Mouse (Mus musculus) midbrain, postnatal 0 days (tissue): ENCODE data around the gene Apol6. TPM values are rescaled to one million over a fixed set of nuclear protein-coding genes. Genes with fewer than 3 reads are reported as not detected.

Experiments
- ATAC-seq: fragments of 200-750 bp; cut with Nextera tagmentation; 2 replicates; pipeline ENCODE4 v1.8.0; 2017; ENCODE audit warnings: moderate number of reproducible peaks, mild to moderate bottlenecking, moderate TSS enrichment, moderate library complexity; ENCODE audit not compliant: low FRiP score
- DNase-seq: peaks from one replicate; pipeline ENCODE4 v3.0.0-alpha.2; 2015; ENCODE audit warnings: low spot score
- H3K27ac ChIP-seq: fragments of 300-500 bp; sonication (generic); 2 replicates; pipeline ENCODE4 v1.5.1; 2014; ENCODE audit warnings: low read depth, mild to moderate bottlenecking, low read length, mixed read lengths
- H3K27me3 ChIP-seq: fragments of 300-500 bp; sonication (generic); 2 replicates; pipeline ENCODE4 v1.6.1; 2014; ENCODE audit warnings: low read length, control low read depth, mixed read lengths; ENCODE audit not compliant: insufficient read depth
- H3K36me3 ChIP-seq: fragments of 300-500 bp; sonication (generic); 2 replicates; pipeline ENCODE4 v1.6.1; 2014; ENCODE audit warnings: low read length, control low read depth, mixed read lengths; ENCODE audit not compliant: insufficient read depth
- H3K4me1 ChIP-seq: fragments of 300-500 bp; sonication (generic); 2 replicates; pipeline ENCODE4 v1.6.1; 2014; ENCODE audit warnings: mild to moderate bottlenecking, control low read depth, antibody characterized with exemption, low read length, mixed read lengths; ENCODE audit not compliant: insufficient read depth
- H3K4me2 ChIP-seq: fragments of 300-500 bp; sonication (generic); 2 replicates; pipeline ENCODE4 v1.6.1; 2014; ENCODE audit warnings: low read depth, mild to moderate bottlenecking, low read length, mixed read lengths; ENCODE audit not compliant: poor library complexity, severe bottlenecking
- H3K4me3 ChIP-seq: fragments of 300-500 bp; sonication (generic); 2 replicates; pipeline ENCODE4 v1.5.1; 2014; ENCODE audit warnings: low read depth, mild to moderate bottlenecking, low read length, moderate library complexity
- H3K9ac ChIP-seq: fragments of 300-500 bp; sonication (generic); replicated peaks from 2 replicates; pipeline ENCODE4 v1.6.1; 2014; ENCODE audit warnings: mild to moderate bottlenecking, low read length, moderate library complexity, mixed read lengths; ENCODE audit not compliant: poor library complexity, severe bottlenecking
- H3K9me3 ChIP-seq: fragments of 300-500 bp; sonication (generic); 2 replicates; pipeline ENCODE4 v1.6.1; 2016; ENCODE audit warnings: low read length, control low read depth
- CTCF ChIP-seq: IDR thresholded peaks from 2 replicates; pipeline ENCODE4 v1.5.1; 2016; ENCODE audit warnings: antibody characterized with exemption, mild to moderate bottlenecking
- WGBS: fragments of 180-500 bp; shearing (Covaris S2); extraction: QIAGEN DNeasy Blood & Tissue Kit; methylation state at CpG from one replicate; pipeline ENCODE4 v1.1.7; 2014; 5-methylcytosine and 5-hydroxymethylcytosine counted together
- polyA plus RNA-seq: library from polyadenylated mRNA; unstranded; fragments of >200 nt; fragmentation: Nextera tagmentation; extraction: Ambion mirVana; gene quantifications from 2 replicates; pipeline ENCODE4 v1.2.1, GENCODE M21; 2015
- total RNA-seq: library from RNA; depleted of rRNA; stranded (reverse); fragments of >200 nt; gene quantifications from 2 replicates; pipeline ENCODE4 v1.2.3, GENCODE M21; 2014

The Apol6 gene
- total and polyA plus RNA-seq, 2 experiments from 2014 or later: 0.15 to 0.16 TPM

GRCm38 (mm10) chr15:77019533-77019932 lies 25.0 kb upstream of the Apol6 start:
- whole genome bisulfite sequencing: 89% methylated on average over 7 of the region's 7 CpGs
- no peak overlapping the region for H3K4me3 ChIP-seq
- no peak overlapping the region for H3K9ac ChIP-seq
- H3K27me3 ChIP-seq: no peaks in the 10 kb centered on the region
- ATAC-seq (no peak), DNase-seq (no peak)
- no peaks in the 10 kb centered on the region for H3K9me3 ChIP-seq
- no peak overlapping the region for H3K4me2 ChIP-seq
- peaks cover 5% of the 10 kb centered on the region; the same call in 1 of the 2 replicates for H3K4me1 ChIP-seq
- TF ChIP-seq CTCF: no peak
- H3K27ac ChIP-seq: no peak overlapping the region
- H3K36me3 ChIP-seq: no peaks in the 10 kb centered on the region

GRCm38 (mm10) chr15:77020136-77020535 lies 24.4 kb upstream of the Apol6 start:
- Histone ChIP-seq H3K36me3 (no peaks in the 10 kb centered on the region), H3K4me3 (no peak overlapping the region), H3K4me1 (no peaks in the 10 kb centered on the region), H3K4me2 (no peak overlapping the region), H3K9ac (no peak overlapping the region), H3K9me3 (no peaks in the 10 kb centered on the region), H3K27me3 (no peaks in the 10 kb centered on the region), H3K27ac (no peak overlapping the region)
- WGBS: 85% methylated on average over 4 of the region's 4 CpGs
- TF ChIP-seq CTCF: no peak
- DNase-seq (no peak), ATAC-seq (no peak)

GRCm38 (mm10) chr15:77021056-77021455 lies 23.5 kb upstream of the Apol6 start:
- Histone ChIP-seq H3K27me3 (no peaks in the 10 kb centered on the region), H3K9me3 (no peaks in the 10 kb centered on the region), H3K9ac (no peak overlapping the region), H3K4me3 (no peak overlapping the region), H3K36me3 (no peaks in the 10 kb centered on the region), H3K27ac (no peak overlapping the region), H3K4me2 (no peak overlapping the region), H3K4me1 (no peaks in the 10 kb centered on the region)
- DNase-seq: no peak
- no peak for TF ChIP-seq CTCF
- WGBS: 90% methylated on average over 3 of the region's 3 CpGs
- no peak for ATAC-seq

- ATAC-seq: no peak
Observed at GRCm38 (mm10) chr15:77021851-77022250, 22.7 kb upstream of the Apol6 start.

GRCm38 (mm10) chr15:77022401-77022957 lies 22.1 kb upstream of the Apol6 start:
- Histone ChIP-seq H3K4me2 (no peak overlapping the region), H3K27ac (no peak overlapping the region), H3K9me3 (no peaks in the 10 kb centered on the region), H3K4me3 (no peak overlapping the region), H3K36me3 (no peaks in the 10 kb centered on the region), H3K4me1 (no peaks in the 10 kb centered on the region), H3K27me3 (no peaks in the 10 kb centered on the region), H3K9ac (no peak overlapping the region)
- ATAC-seq (no peak), DNase-seq (no peak)
- 76% methylated on average over 5 of the region's 5 CpGs for WGBS
- TF ChIP-seq CTCF: no peak

More at GRCm38 (mm10) chr15:77021851-77022250, 22.7 kb upstream of the Apol6 start:
- no peak overlapping the region for H3K27ac ChIP-seq
- whole genome bisulfite sequencing: 83% methylated on average over 4 of the region's 4 CpGs
- no peaks in the 10 kb centered on the region for H3K9me3 ChIP-seq
- H3K9ac ChIP-seq: no peak overlapping the region
- H3K4me3 ChIP-seq: no peak overlapping the region
- no peak overlapping the region for H3K4me2 ChIP-seq
- H3K4me1 ChIP-seq: no peaks in the 10 kb centered on the region
- no peaks in the 10 kb centered on the region for H3K36me3 ChIP-seq
- TF ChIP-seq CTCF: no peak
- no peaks in the 10 kb centered on the region for H3K27me3 ChIP-seq
- DNase-seq: no peak

GRCm38 (mm10) chr15:77025884-77026583 lies 18.5 kb upstream of the Apol6 start:
- no peaks in the 10 kb centered on the region for H3K36me3 ChIP-seq
- H3K9me3 ChIP-seq: no peaks in the 10 kb centered on the region
- ATAC-seq (no peak), DNase-seq (no peak)
- no peak overlapping the region for H3K9ac ChIP-seq
- no peak for TF ChIP-seq CTCF
- H3K27me3 ChIP-seq: no peaks in the 10 kb centered on the region
- no peak overlapping the region for H3K27ac ChIP-seq
- no peak overlapping the region for H3K4me2 ChIP-seq
- H3K4me1 ChIP-seq: no peaks in the 10 kb centered on the region
- H3K4me3 ChIP-seq: no peak overlapping the region
- 49% methylated on average over 5 of the region's 5 CpGs for WGBS
